Mouse (Mus musculus): Measurements from ENCODE around the gene Slc41a2.

Slc41a2 gene

GRCm38 (mm10) chr10:83189071-83189470, 148.6 kb downstream of the Slc41a2 start:
- in situ Hi-C loops (cut with MboI; ENCODE audit: low sequenced_read_pairs): no loop called here

- in situ Hi-C loops (cut with MboI; ENCODE audit: low sequenced_read_pairs): no loop called here
Measured at GRCm38 (mm10) chr10:83186984-83187383, 150.7 kb downstream of the Slc41a2 start.

GRCm38 (mm10) chr10:83186167-83186566, 151.5 kb downstream of the Slc41a2 start:
- in situ Hi-C loops (cut with MboI; ENCODE audit: low sequenced_read_pairs): no loop called here

- in situ Hi-C loops (cut with MboI; ENCODE audit: low sequenced_read_pairs): no loop called here
Measured at GRCm38 (mm10) chr10:83185121-83185520, 152.6 kb downstream of the Slc41a2 start.

GRCm38 (mm10) chr10:83184480-83185069, 153.1 kb downstream of the Slc41a2 start:
- in situ Hi-C loops (cut with MboI; ENCODE audit: low sequenced_read_pairs): no loop called here

- in situ Hi-C loops (cut with MboI; ENCODE audit: low sequenced_read_pairs): no loop called here
Measured at GRCm38 (mm10) chr10:83183634-83184479, 153.8 kb downstream of the Slc41a2 start.

GRCm38 (mm10) chr10:83182573-83182960, 155.1 kb downstream of the Slc41a2 start:
- in situ Hi-C loops (cut with MboI; ENCODE audit: low sequenced_read_pairs): no loop called here

- in situ Hi-C loops (cut with MboI; ENCODE audit: low sequenced_read_pairs): no loop called here
Measured at GRCm38 (mm10) chr10:83181831-83182572, 155.7 kb downstream of the Slc41a2 start.
